Mouse (Mus musculus) activated CD4-positive, CD25-positive, alpha-beta regulatory T cell, adult 4 months (primary cell): Measurements from ENCODE around the gene Gab3. TPM values are rescaled to one million over a fixed set of nuclear protein-coding genes. Genes with fewer than 3 reads are reported as not detected.
A peak's percentile ranks its signal among the peaks of the same experiment; 100 is the strongest.

ENCODE experiments used
- ATAC-seq: one replicate; pipeline ENCODE4 v1.8.0; 2017
- polyA plus RNA-seq, 2 experiments: library from polyadenylated mRNA; unstranded; fragments of 100-300 nt; shearing (Covaris generic); gene quantifications; one replicate each; pipeline ENCODE4 v1.2.1; 2017

Gab3 gene
- polyA plus RNA-seq: 10 to 100 TPM; 14.8 to 15.7 TPM

DNA sequence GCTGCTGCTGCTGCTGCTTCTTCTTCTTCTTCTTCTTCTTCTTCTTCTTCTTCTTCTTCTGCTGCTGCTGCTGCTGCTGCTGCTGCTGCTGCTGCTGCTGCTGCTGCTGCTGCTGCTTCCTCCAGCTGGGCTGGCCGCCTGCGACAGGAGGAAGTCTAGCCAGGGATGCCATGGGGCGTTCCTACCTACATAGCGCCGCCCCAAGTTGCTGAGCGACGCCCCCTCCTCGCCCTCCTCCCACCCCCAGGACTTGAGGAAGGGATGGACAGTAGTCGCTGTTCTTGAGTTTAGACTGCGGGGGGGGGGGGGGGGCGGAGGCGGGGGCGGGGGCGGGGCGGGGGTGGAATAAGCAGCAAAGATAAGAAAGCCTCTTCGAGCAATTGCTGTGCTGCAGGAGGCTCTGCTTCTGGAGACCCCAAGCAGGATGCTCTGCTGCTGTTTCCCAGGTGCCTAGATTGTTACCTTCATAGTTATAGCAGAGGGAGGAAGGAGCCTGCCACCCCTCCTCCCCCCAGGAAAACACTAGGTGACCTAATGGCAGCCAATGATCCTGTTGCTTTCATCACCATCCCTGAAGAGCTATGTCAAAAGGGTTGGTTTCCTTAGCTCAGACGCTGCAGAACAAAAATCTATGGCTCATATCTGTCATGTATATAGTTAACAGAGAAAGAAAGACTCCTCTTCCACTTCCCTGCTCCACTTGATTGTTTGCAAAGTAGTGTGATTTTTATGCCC lies at the start of gene Gab3:
TSS of gene Gab3 (minus strand) at position 685 of the 735 bp plus-strand sequence.
- ATAC-seq: peak; percentile 84

DNA sequence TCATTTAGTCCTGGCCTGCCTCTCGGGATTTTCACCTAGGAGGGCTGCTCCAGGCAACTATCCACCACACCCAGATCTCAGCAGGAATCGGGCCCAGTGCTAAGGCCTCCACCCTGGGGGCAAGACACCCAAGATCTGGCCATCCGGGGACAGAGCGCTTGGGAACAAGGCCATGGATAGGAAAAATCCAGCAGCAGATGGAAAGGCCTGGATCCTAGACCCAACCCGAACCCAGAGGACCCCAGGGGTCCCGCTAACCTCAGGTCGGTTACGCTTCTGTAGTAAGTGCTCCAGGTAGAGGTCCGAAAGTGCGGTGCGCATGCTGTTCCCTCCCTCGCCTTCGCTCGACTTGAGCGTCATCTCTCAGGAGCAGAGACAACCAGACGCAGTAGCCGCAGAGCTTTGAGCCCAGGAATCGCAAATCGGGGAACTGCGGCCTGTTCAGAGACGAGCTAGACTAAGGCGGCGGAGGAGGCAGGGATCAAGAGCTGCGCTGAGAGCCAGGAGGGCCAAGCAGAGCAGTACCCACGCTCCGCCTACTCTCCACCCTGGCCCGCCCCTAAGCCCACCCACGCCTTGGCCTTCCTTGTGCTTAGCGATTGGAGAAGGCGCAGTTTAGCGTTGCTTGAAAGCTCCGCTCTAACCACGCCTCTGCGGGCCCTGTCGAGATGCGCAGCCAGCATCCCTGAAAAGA lies 45.4 kb upstream of the Gab3 start, which contains the start of gene Mpp1:
TSS of gene Mpp1 (minus strand) at position 550 of the 694 bp plus-strand sequence.
- peak; percentile 89 for ATAC-seq

DNA sequence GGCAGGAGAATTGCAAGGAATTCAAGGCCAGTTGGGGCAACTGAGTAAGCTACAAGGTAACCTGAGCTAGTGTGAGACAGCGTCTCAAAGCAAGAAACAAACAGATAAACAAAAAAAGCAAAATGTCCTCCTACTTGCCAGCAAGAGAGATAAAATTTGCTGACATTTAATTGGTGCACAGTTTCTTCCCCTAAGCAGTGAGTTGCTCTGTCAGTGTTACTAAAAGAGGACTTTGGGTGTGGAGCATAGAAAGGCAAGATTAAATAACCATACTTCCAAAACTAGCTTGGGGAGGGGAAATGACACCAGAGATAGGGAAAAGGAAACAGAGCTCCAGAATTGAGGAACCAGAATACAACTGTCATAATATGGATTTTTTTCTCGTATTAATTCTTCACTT lies 44.2 kb upstream of the Gab3 start:
- no peak for ATAC-seq

DNA sequence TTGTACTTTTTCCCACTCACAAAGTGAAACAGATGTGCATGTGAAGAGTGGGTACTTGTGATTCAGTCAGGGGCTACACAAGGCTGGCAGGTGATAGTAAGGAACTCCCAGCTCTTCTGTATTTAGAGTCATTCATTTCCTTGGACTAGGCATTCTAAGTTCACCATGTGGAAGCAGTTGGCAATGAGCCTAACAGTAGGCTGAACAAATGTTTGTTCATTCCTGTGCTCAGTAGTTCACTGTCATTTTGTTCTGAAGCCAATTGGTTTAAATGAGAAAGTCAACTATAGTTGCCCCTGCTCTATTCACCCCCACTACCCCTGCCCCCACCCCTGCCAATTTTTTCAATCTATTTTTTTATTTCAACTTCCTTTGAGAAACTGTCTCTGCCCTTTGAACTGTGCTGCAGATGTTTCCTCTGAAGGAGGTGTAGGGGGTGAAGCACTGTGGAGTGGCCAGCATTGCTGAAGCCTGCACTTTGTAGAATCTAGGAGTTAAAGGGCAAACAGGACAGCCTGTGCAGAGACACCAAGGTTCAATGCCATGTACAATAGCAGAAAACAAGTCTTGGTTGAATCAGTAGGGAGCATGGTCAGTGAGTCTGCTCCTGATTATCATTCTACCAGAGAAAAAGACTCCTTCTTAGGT lies 43.2 kb upstream of the Gab3 start:
- ATAC-seq: peak; percentile 28

DNA sequence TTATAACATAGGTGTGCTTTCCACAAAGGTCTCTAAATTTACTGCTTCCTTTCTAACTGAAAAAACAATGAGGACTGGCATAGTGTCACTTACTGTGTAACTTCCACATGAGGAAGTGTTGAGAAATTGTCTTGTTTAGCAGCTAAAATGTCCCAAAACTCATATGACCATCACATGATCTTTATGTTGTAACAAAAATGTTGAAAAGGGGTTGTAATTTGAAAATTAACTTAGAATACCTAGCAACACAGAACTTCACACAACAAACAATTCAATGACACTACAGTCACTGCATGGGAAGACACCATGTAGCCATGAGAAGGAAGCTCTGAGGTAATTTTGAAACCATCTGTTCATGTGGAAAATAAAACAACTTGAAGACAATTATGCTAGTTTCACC lies 41.6 kb upstream of the Gab3 start:
- no peak for ATAC-seq

DNA sequence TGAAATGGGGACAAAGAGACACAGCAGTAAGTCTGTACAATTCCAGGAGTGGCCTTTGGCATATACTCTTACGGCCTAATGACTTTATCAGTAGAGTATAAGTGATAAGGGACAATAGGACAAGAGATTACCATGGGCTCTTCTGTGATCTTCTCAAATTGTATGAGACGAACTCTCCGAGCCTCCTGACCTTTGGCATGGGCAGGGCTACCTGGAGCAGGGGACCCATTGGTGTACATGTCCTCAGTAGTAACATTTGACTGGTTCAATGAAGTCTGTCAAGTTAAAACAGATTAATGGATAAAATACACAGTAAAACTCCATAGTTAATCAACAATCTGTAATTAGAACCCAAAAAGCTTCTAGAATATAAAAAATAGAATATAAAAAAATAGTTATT lies 40.3 kb upstream of the Gab3 start:
- no peak for ATAC-seq

DNA sequence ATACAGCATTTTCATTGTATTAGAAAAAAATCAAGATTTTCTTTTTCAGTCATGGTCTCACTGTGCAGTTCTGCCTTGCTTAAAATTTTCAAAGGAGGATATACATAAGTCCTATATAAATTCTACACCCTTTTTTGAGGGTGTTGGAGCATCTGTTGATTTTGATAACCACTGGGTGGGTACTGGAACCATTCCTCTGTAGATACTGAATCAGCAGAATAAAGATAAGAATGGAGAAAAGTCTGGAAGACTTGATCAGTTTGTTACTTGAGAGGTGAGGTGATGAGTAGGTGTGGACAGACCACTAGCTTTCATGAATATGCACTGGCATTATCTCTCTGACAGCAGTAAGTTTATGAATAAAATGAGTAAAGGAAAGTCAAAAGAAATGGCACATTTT lies 30.3 kb upstream of the Gab3 start:
- ATAC-seq: no peak

DNA sequence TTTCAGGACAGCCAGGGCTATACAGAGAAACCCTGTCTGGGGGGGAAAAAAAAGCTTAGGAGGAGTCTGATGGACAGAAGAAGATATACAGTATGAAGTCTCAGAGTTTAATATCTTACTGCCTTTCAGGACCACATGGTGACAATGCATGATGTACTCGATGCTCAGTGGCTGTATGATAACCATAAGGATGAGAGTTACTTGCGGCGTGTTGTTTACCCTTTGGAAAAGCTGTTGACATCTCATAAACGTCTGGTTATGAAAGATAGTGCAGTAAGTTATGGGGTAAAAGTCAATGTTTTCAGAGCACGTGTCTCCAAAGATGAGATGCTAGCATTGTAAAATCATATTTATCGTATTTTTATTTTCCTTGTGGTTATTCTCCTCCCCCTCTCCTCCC lies 17.0 kb upstream of the Gab3 start:
- ATAC-seq: no peak

DNA sequence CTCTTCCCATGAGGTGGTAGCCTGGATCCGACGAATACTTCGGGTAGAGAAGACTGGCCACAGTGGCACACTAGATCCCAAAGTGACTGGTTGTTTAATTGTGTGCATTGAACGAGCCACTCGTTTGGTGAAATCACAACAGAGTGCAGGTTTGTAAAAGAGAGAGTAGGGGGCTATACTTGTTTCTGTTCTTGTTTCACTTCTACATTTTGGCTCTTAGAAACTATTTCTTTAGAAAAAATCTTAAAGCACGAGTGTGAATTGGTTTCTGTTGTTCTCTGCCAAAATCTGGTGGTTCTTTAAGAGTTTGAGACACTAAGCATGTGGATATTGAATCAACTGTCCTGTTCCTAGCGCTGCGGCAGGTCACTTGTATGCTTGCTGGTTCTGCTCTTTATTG lies 13.5 kb upstream of the Gab3 start:
- no peak for ATAC-seq

DNA sequence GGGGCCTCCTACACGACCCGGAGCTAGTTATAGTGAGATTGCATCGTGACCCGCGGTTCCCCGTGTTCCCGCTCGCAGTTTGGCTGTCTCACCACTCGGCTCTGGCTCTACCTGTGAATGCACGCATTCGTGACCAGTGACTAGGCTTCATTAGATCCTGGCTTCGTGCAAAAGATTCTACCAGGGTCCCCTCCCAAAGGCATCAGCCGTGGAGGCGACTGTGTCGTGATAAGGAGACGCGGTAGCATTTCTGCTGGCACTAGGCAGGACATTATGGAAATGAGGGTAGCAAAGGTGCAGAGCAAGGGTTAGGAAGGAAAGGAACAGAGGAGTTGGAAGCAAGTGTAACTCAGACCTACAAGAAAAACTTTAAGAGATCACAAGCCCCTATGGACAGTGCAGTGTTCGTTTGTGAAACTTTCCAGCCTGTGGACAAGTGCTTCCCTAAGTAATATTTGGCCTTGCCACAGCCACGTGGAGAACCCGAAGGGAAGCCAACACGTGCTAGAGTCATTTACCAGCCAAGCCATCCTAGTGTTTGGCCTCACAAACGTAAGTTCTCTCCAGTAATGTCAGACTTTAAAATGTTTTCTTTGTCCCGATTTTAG lies 11.0 kb upstream of the Gab3 start:
- peak; percentile 6 for ATAC-seq

DNA sequence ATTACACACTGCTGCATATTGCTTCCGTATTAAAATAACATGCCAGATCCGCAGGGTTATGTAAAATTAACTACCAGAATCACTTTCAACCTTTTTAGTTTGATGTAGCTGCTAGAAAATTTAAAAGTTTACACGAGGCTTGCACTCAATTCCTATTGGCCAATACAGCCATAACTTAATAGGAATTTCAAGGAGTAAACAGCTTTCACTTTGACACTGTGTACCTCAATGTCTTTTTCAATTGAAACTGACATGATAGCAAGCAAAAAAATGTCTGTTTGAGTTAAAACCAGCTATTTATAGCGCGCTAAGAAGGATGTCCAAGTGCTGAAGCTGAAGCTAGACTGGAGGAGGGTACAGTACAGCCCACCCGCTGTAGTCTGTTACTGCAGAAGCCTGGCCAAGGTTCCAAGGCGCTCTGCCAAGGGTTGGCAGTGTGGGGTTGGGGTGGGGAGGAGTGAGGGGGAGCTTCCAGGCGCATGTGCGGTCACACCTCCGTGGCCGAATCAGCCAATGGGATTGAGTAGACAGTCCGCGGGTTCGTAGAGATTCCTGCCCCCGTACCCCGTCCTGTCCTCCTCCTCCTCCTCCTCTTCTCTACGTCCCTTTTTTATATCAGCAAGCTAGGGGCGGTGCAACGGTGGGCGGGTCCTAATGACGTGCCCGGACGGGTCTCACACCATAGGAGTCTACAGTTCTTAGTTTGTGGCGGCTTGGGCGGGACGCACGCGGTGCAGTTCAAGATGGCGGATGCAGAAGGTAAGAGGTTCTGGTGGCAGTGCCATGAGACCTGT lies 10.3 kb upstream of the Gab3 start, which contains the start of gene Dkc1:
TSS of gene Dkc1 (plus strand) at position 486 of the 794 bp plus-strand sequence.
- peak; percentile 99 for ATAC-seq

DNA sequence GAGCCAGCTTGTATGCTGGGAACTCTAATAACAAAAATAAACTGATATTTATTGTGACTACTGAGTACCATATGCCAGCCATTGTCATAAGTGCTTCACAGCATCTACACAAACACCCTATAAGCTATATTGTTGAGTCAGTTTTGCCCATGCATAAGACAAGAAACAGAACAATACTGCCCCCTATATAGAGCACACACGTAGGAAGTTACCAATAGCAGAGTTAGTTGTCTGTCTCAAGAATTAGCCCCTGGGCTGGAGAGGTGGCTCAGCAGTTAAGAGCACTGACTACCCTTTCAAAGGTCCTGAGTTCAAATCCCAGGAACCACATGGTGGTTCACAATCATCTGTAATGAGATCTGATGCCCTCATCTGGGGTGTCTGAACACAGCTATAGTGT lies 396 bp upstream of the Gab3 start:
- peak; percentile 37 for ATAC-seq

DNA sequence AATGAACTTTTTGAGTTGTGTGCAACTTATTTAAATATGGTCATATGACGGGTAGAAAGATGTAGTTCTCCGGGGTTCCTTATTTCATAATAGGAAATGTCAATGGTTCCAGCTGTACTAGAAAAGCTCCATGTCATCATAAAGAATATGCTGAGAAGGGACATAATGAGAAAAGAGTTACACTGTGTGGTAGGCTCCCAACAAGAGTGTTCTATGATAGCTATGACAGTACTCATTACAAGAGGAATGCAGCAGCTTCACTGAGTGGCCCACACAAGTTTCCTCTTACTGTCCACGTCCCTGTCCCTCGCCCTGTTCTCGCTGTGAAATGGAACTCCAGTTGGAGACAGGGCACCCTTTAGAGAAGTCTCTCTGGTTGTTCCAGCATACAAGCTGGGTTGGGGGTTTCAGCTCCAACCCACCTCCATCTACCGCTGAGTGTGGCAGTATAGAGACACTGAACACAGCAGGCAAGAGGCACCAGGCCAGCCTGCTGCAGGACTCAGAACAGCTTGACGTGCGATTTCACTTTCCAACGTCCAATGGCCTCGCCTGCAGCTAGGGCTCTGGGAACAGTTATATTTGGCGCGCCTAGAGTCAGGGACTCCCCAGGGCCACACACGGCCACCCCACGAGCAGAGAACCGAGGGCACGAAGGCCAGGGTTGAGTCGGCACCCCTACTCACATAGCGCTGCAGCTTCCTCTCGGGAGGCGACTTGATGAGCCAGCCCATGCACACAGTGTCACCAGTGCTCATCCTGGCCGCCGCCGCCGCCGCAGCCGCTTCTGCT lies 1.1 kb downstream of the Gab3 start:
- ATAC-seq: peak; percentile 58

DNA sequence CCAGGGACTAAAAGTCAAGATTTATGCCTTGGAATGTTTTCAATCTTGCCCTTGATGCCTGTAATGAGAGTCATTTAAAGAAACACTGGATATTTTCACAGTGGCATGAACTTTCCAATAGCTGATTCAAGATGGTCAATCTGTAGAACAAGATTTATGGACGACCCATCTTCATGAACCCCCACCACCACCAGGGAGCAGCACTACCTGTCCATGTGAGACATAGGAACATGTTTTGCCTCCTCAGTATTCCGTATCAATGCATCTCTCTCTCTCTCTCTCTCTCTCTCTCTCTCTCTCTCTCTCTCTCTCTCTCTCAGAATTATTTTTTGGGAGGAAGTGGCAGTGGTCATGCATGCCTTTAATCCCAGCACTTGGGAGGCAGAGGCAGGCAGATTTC lies 2.9 kb downstream of the Gab3 start:
- ATAC-seq: no peak

DNA sequence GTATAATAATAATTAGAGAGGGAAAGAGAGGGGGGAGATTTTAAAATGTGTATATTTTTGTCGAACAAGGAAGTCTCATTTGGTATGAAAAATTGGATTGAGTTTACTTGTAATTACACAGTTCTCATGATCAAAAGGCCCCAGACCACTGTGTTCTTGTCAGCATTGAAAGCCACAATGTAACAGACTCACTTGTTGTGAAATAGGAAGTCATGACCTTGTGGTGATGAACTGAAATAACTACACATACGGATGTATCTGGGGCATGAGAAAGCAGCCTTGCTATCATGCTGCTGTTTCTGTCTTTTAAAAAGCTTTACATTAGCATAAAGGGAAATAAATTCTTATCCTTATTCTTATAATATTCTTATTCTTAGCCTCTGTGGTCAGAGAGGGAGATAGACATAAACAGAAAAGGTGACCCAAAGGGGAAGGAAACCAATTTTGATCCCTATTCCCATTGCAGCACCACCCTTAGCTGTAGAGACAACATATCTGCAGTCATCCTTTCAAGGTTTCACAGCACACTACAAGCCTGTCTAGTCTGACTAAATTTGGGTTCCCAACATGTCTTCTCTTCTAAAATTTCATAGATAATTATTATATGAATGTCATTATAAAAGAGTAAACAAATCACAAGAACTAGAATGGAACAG lies 29.0 kb downstream of the Gab3 start:
- ATAC-seq: no peak

DNA sequence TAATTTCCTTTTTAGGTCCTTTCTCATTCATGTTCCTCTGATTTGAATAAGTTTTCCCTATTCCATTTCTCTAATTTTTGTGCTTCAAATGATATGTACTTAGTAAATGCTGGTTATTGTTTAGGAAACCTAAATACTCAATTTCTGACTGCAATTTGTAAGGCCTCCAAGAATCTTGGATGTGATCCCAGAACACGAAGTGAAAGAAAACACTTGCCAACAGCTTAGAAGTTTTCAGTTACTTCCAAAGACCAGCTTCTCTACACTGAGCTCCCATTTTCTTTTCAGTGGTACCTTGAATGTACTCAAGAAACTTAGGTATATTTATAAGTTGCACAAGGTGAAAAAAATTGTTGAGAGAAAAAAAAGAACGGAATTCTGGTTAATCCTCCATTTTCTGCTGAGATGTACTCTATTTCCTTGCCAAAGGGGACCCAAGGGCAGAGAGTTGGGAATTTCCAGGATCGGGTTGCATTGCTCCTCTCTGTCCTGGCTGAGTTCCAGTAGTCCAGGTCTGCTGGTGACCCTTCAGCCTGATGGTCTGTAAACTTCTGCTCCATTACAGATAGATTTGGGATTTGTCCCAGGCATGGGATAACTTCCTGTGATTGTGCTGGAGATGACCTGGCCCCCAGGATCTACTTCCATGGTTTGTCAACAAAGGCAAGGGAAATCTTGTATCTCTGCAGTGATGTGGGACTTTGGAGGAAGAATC lies 38.2 kb downstream of the Gab3 start:
- ATAC-seq: no peak

DNA sequence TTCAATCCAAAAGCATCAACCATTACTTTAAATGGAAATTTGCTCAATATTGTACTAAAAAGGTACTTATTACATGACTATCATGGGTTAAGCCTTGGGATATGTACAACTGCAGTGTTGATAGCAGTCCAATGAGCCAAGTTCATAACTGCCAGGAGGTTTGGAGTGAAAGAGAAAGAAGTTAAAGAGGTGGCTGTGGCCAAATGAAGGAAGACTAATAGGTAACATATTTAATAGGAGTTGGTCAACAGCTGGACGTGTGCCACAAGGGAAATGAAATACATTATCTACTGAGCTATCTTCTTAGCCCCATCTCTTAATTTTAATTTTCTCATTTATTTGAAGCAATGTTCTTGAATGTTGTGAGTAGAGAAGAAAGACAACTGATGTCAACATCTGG lies 39.3 kb downstream of the Gab3 start:
- ATAC-seq: no peak

DNA sequence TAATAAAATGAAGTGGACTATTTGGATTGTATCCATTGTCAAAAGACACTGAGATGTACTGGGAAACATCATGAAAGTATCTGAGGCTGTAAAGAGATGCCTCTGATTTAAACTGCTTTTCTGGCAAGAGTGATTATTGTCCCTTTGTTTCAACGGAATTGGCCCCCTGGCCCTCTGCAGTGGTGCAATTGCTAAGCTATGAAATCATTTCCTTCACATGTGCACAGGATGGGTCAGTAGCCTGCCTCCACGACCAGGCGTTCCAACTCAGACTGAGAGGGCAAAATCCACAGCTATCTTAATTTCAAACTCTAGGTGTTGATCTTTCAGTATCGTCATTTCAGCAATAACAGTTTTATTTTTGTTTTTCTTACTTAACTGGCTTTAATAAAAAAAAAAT lies 40.7 kb downstream of the Gab3 start:
- ATAC-seq: no peak

DNA sequence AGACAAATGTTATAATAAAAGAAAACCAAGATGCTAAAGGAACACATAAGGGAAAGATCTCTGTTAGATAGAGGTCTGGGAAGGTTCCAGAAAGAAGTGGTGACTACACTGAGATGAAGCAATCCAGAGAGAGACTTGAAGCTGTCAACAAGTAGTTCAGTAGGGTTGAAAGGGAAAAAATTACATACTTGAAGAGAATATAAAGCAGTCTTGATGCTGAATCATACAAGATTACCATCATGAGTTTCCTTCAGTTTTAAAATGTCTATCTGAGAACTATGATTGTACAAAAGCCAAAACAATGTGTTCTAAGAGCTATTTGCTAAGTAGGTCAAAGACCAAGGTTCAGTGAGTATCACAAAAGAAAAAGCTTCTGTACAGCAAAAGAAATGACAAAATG lies 48.6 kb downstream of the Gab3 start:
- no peak for ATAC-seq

DNA sequence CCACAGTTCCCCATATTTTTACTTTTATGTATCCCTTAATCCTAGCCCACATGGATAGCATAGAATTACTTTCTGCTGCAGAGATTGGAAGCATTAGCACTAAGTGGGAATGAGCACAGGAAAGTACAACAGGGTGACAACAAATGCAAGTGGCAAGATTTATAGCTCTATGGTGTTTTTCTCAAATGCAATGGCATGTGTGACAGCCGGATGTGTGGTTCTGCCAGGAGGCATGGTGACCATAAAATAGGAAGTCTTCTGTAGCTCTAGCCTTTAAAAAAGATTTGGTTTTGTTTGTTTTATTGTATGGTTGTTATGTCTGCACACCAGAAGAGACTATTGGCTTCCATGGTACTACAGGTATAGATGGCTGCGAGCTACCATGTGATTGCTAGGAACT lies 50.1 kb downstream of the Gab3 start:
- no peak for ATAC-seq
